Mouse (Mus musculus) neural tube, embryonic 11.5 days (tissue): Measurements from ENCODE around the gene Rsc1a1. TPM values are rescaled to one million over a fixed set of nuclear protein-coding genes. Genes with fewer than 3 reads are reported as not detected.
A peak's percentile ranks its signal among the peaks of the same experiment; 100 is the strongest.

ENCODE experiments used
- ATAC-seq: fragments of 200-750 bp; cut with Nextera tagmentation; 2 replicates; pipeline ENCODE4 v1.8.0; 2017; ENCODE audit warnings: moderate number of reproducible peaks, mild to moderate bottlenecking, moderate TSS enrichment, moderate library complexity; ENCODE audit not compliant: insufficient read depth, low FRiP score, low TSS enrichment
- DNase-seq: peaks from one replicate; pipeline ENCODE4 v3.0.0-alpha.2; 2015; ENCODE audit warnings: low spot score
- H3K27ac ChIP-seq: fragments of 300-500 bp; sonication (generic); 2 replicates; pipeline ENCODE4 v1.5.1; 2014; ENCODE audit warnings: low read depth, mild to moderate bottlenecking, low read length
- H3K27me3 ChIP-seq: fragments of 300-500 bp; sonication (generic); 2 replicates; pipeline ENCODE4 v1.6.1; 2014; ENCODE audit warnings: mild to moderate bottlenecking, low read length, mixed read lengths; ENCODE audit not compliant: control insufficient read depth, insufficient read depth
- H3K36me3 ChIP-seq: fragments of 300-500 bp; sonication (generic); 2 replicates; pipeline ENCODE4 v1.6.1; 2014; ENCODE audit warnings: mild to moderate bottlenecking, low read length, moderate library complexity, mixed read lengths; ENCODE audit not compliant: control insufficient read depth, insufficient read depth
- H3K4me1 ChIP-seq: fragments of 300-500 bp; sonication (generic); 2 replicates; pipeline ENCODE4 v1.6.1; 2014; ENCODE audit warnings: low read length, mixed read lengths; ENCODE audit not compliant: control insufficient read depth, insufficient read depth
- H3K4me2 ChIP-seq: fragments of 300-500 bp; sonication (generic); 2 replicates; pipeline ENCODE4 v1.6.1; 2014; ENCODE audit warnings: low read depth, mild to moderate bottlenecking, moderate library complexity
- H3K4me3 ChIP-seq: fragments of 300-500 bp; sonication (generic); 2 replicates; pipeline ENCODE4 v1.5.1; 2014; ENCODE audit warnings: low read depth, low read length
- H3K9ac ChIP-seq: fragments of 300-500 bp; sonication (generic); 2 replicates; pipeline ENCODE4 v1.6.1; 2014; ENCODE audit warnings: mild to moderate bottlenecking, low read length
- H3K9me3 ChIP-seq: fragments of 300-500 bp; sonication (generic); 2 replicates; pipeline ENCODE4 v1.6.1; 2016; ENCODE audit warnings: low read length; ENCODE audit not compliant: control insufficient read depth
- WGBS: fragments of 180-500 bp; shearing (Covaris S2); extraction: QIAGEN DNeasy Blood & Tissue Kit; methylation state at CpG from one replicate; pipeline ENCODE4 v1.1.7; 2014; 5-methylcytosine and 5-hydroxymethylcytosine counted together
- polyA plus RNA-seq: library from polyadenylated mRNA; unstranded; fragments of >200 nt; fragmentation: Nextera tagmentation; extraction: Ambion mirVana; gene quantifications from 2 replicates; pipeline ENCODE4 v1.2.1, GENCODE M21; 2014

The Rsc1a1 gene
- polyA plus RNA-seq, 1 experiment from 2014 or later, result not detected

DNA sequence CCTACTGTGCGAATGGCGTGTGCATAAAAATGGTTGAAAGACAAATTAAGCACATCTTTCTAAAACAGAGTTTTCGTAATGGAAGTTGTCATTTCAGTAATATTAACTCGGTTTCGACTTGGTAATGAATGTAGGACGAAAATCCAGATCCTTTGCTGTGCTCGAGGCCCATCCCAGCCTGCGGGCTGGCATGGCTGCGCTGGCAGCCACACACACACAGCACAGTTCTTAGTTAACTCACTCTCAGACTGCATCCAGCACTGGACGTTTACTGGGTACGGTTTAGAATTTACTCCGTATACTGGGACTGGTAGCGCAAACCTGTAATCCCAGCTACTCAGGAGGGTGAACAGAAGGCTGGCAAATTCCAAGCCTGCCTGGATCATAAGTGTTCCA lies 38.3 kb upstream of the Rsc1a1 start:
- H3K9me3 ChIP-seq, result no peaks in the 10 kb centered on the region
- ATAC-seq (peak; percentile 58; the same call in 1 of the 2 replicates), DNase-seq (no peak)
- H3K36me3 ChIP-seq, result no peaks in the 10 kb centered on the region
- H3K27me3 ChIP-seq, result no peaks in the 10 kb centered on the region
- H3K4me3 ChIP-seq, result peak overlapping the region; percentile 89
- peaks cover 13% of the 10 kb centered on the region for H3K4me1 ChIP-seq
- H3K4me2 ChIP-seq, result peak overlapping the region; percentile 57
- H3K27ac ChIP-seq, result no peak overlapping the region; the same call in 1 of the 2 replicates
- H3K9ac ChIP-seq, result peak overlapping the region; percentile 86
- 15% methylated on average over 13 of the region's 13 CpGs for WGBS

GRCm38 (mm10) chr4:141722731-141723672 lies 37.6 kb upstream of the Rsc1a1 start, which contains the start of gene Ddi2:
TSS of gene Ddi2 (minus strand) at chr4:141723419.
- WGBS, result under 1% methylated on average over 91 of the region's 105 CpGs
- H3K36me3 ChIP-seq, result no peaks in the 10 kb centered on the region
- peak within 1 kb of the TSS; percentile 89 for H3K4me3 ChIP-seq

GRCm38 (mm10) chr4:141721961-141722360 lies 36.6 kb upstream of the Rsc1a1 start:
- ATAC-seq (no peak), DNase-seq (no peak)
- peak overlapping the region; percentile 89; the same call in 1 of the 2 replicates for H3K4me3 ChIP-seq
- 83% methylated on average over 6 of the region's 6 CpGs for WGBS
- H3K4me1 ChIP-seq, result peaks cover 13% of the 10 kb centered on the region
- no peaks in the 10 kb centered on the region for H3K9me3 ChIP-seq
- H3K27ac ChIP-seq, result no peak overlapping the region
- peak overlapping the region; percentile 65 for H3K4me2 ChIP-seq
- H3K9ac ChIP-seq, result no peak overlapping the region
- H3K36me3 ChIP-seq, result no peaks in the 10 kb centered on the region
- H3K27me3 ChIP-seq, result no peaks in the 10 kb centered on the region

More at GRCm38 (mm10) chr4:141722731-141723672, 37.6 kb upstream of the Rsc1a1 start, which contains the start of gene Ddi2:
- H3K4me2 ChIP-seq, result peak within 1 kb of the TSS; percentile 65
- peak; percentile 97 for DNase-seq
- ATAC-seq, result peak; percentile 86
- H3K27ac ChIP-seq, result peak within 1 kb of the TSS; percentile 75
- peak within 1 kb of the TSS; percentile 86 for H3K9ac ChIP-seq
- H3K4me1 ChIP-seq, result peaks cover 13% of the 10 kb centered on the region
- H3K27me3 ChIP-seq, result no peaks in the 10 kb centered on the region
- no peaks in the 10 kb centered on the region for H3K9me3 ChIP-seq

GRCm38 (mm10) chr4:141720761-141721523 lies 35.5 kb upstream of the Rsc1a1 start:
- Histone ChIP-seq H3K27me3 (no peaks in the 10 kb centered on the region), H3K36me3 (no peaks in the 10 kb centered on the region), H3K4me3 (no peak overlapping the region), H3K9me3 (no peaks in the 10 kb centered on the region), H3K4me2 (no peak overlapping the region; the same call in 1 of the 2 replicates), H3K27ac (no peak overlapping the region), H3K4me1 (peaks cover 13% of the 10 kb centered on the region), H3K9ac (no peak overlapping the region)
- ATAC-seq, result no peak
- DNase-seq, result no peak
- 84% methylated on average over 6 of the region's 6 CpGs for WGBS

- Histone ChIP-seq H3K9me3 (no peaks in the 10 kb centered on the region), H3K4me2 (no peak overlapping the region), H3K4me3 (no peak overlapping the region), H3K27ac (no peak overlapping the region), H3K9ac (no peak overlapping the region), H3K4me1 (peaks cover 13% of the 10 kb centered on the region), H3K36me3 (no peaks in the 10 kb centered on the region), H3K27me3 (no peaks in the 10 kb centered on the region)
- WGBS, result 92% methylated on average over 1 of the region's 1 CpGs
- DNase-seq (no peak), ATAC-seq (no peak)
These were observed 33.9 kb upstream of the Rsc1a1 start for GRCm38 (mm10) chr4:141719304-141719703.

GRCm38 (mm10) chr4:141717633-141718032 lies 32.2 kb upstream of the Rsc1a1 start:
- DNase-seq (no peak), ATAC-seq (no peak)
- H3K9me3 ChIP-seq, result no peaks in the 10 kb centered on the region
- no peaks in the 10 kb centered on the region for H3K36me3 ChIP-seq
- no peak overlapping the region for H3K27ac ChIP-seq
- H3K4me1 ChIP-seq, result peaks cover 9% of the 10 kb centered on the region
- no peak overlapping the region for H3K9ac ChIP-seq
- no peak overlapping the region for H3K4me2 ChIP-seq
- WGBS, result 88% methylated on average over 4 of the region's 4 CpGs
- H3K27me3 ChIP-seq, result no peaks in the 10 kb centered on the region
- no peak overlapping the region for H3K4me3 ChIP-seq

DNA sequence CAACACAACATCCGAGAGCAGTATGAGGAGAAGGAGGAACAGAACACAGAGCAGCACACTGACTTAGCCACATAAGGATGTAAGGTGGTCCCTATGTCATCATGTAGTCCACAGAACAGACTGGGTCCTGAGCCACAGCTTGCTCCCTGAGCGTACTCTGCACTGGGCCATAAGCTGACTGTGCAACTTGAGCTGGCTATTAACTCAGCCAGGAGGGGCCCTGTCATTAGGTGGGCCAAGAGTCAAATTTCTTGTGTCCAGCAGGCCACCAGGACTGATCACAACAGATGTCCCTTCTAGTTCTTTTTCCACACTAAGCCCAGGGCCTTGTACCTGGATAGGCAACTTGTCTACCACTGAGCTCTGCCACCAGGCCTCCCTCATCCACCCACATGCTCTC lies 29.6 kb upstream of the Rsc1a1 start:
- Histone ChIP-seq H3K4me1 (no peaks in the 10 kb centered on the region), H3K4me3 (no peak overlapping the region), H3K27ac (no peak overlapping the region), H3K9me3 (no peaks in the 10 kb centered on the region), H3K27me3 (no peaks in the 10 kb centered on the region), H3K4me2 (no peak overlapping the region), H3K9ac (no peak overlapping the region), H3K36me3 (0 out of 2 replicates have a peak, but pooled peaks cover 2% of the 10 kb centered on the region)
- DNase-seq, result no peak
- 49% methylated on average over 2 of the region's 2 CpGs for WGBS
- no peak for ATAC-seq

DNA sequence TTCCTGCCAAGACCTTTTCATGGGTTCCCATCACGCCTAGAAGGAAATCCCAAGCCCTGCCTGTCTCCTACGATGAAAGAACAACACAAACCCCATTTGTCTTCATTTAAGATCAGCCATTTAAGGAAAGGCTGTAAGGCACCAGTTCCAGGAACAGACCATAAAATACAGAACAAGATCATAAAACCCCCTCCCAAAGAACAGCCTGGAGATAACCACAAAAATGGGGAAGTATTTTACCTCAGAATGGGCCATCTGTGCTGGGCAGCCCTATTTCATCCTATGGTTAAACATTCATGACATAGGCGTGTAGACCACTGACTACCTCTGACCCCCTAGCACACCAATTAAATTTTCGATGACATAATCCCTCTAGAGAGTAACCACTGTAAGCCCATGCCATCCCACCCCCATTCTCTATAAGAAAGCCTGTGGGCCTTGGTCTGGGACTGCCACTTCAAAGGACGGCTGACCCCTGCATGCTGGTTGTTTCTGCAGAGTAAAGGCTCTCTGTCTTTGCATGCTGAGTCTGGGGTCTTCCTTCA lies 28.3 kb upstream of the Rsc1a1 start:
- Histone ChIP-seq H3K4me2 (no peak overlapping the region), H3K27me3 (no peaks in the 10 kb centered on the region), H3K4me3 (no peak overlapping the region), H3K9me3 (no peaks in the 10 kb centered on the region), H3K36me3 (peaks cover 9% of the 10 kb centered on the region), H3K4me1 (no peaks in the 10 kb centered on the region), H3K27ac (no peak overlapping the region), H3K9ac (no peak overlapping the region)
- no peak for ATAC-seq
- DNase-seq, result no peak
- WGBS, result 53% methylated on average over 5 of the region's 5 CpGs
